Mouse (Mus musculus): ENCODE data around the gene Ggcx. TPM values are rescaled to one million over a fixed set of nuclear protein-coding genes. Genes with fewer than 3 reads are reported as not detected.

Ggcx gene
- polyA plus RNA-seq, 1 experiment from 2014 or later, result 27.5 TPM

- Histone ChIP-seq H3K9ac (no peak overlapping the region), H3K27me3 (no peaks in the 10 kb centered on the region), H3K36me3 (replicated peaks) (no peaks in the 10 kb centered on the region), H3K27ac (replicated peaks) (no peak overlapping the region), H3K4me3 (replicated peaks) (no peak overlapping the region), H3K4me2 (no peak overlapping the region), H3K4me1 (replicated peaks) (peaks cover 27% of the 10 kb centered on the region), H3K9me3 (replicated peaks) (no peaks in the 10 kb centered on the region)
- ATAC-seq (ENCODE audit: insufficient read depth), result no peak
- 8% methylated on average over 3 of the region's 3 CpGs for WGBS (ENCODE audit: insufficient replicate concordance)
Observed at GRCm38 (mm10) chr6:72409567-72409966, 4.5 kb upstream of the Ggcx start.

GRCm38 (mm10) chr6:72410003-72410402 is 4.1 kb upstream of the Ggcx start:
- no peak for ATAC-seq (ENCODE audit: insufficient read depth)
- Histone ChIP-seq H3K27ac (replicated peaks) (no peak overlapping the region), H3K27me3 (no peaks in the 10 kb centered on the region), H3K9me3 (replicated peaks) (no peaks in the 10 kb centered on the region), H3K36me3 (replicated peaks) (no peaks in the 10 kb centered on the region), H3K4me3 (replicated peaks) (no peak overlapping the region), H3K9ac (no peak overlapping the region), H3K4me1 (replicated peaks) (peaks cover 32% of the 10 kb centered on the region), H3K4me2 (no peak overlapping the region)
- 16% methylated on average over 1 of the region's 1 CpGs for WGBS (ENCODE audit: insufficient replicate concordance)

GRCm38 (mm10) chr6:72410518-72410917 is 3.6 kb upstream of the Ggcx start:
- H3K4me1 ChIP-seq (replicated peaks), result peaks cover 35% of the 10 kb centered on the region
- ATAC-seq (ENCODE audit: insufficient read depth), result no peak
- H3K9ac ChIP-seq, result no peak overlapping the region
- no peaks in the 10 kb centered on the region for H3K27me3 ChIP-seq
- H3K4me3 ChIP-seq (replicated peaks), result no peak overlapping the region
- no peak overlapping the region for H3K27ac ChIP-seq (replicated peaks)
- H3K36me3 ChIP-seq (replicated peaks), result no peaks in the 10 kb centered on the region
- 23% methylated on average over 7 of the region's 7 CpGs for WGBS (ENCODE audit: insufficient replicate concordance)
- no peak overlapping the region for H3K4me2 ChIP-seq
- H3K9me3 ChIP-seq (replicated peaks), result no peaks in the 10 kb centered on the region

GRCm38 (mm10) chr6:72415181-72415580 is 1.1 kb downstream of the Ggcx start:
- Histone ChIP-seq H3K9me3 (replicated peaks) (no peaks in the 10 kb centered on the region), H3K4me2 (peak overlapping the region; percentile 77), H3K36me3 (replicated peaks) (peaks cover 17% of the 10 kb centered on the region), H3K4me1 (replicated peaks) (peaks cover 57% of the 10 kb centered on the region), H3K4me3 (replicated peaks) (peak overlapping the region; percentile 66), H3K27me3 (no peaks in the 10 kb centered on the region), H3K27ac (replicated peaks) (peak overlapping the region; percentile 14; the same call in 1 of the 2 replicates), H3K9ac (peak overlapping the region; percentile 57; the same call in 1 of the 2 replicates)
- no peak for ATAC-seq (ENCODE audit: insufficient read depth)
- WGBS (ENCODE audit: insufficient replicate concordance), result 68% methylated on average over 5 of the region's 5 CpGs

DNA sequence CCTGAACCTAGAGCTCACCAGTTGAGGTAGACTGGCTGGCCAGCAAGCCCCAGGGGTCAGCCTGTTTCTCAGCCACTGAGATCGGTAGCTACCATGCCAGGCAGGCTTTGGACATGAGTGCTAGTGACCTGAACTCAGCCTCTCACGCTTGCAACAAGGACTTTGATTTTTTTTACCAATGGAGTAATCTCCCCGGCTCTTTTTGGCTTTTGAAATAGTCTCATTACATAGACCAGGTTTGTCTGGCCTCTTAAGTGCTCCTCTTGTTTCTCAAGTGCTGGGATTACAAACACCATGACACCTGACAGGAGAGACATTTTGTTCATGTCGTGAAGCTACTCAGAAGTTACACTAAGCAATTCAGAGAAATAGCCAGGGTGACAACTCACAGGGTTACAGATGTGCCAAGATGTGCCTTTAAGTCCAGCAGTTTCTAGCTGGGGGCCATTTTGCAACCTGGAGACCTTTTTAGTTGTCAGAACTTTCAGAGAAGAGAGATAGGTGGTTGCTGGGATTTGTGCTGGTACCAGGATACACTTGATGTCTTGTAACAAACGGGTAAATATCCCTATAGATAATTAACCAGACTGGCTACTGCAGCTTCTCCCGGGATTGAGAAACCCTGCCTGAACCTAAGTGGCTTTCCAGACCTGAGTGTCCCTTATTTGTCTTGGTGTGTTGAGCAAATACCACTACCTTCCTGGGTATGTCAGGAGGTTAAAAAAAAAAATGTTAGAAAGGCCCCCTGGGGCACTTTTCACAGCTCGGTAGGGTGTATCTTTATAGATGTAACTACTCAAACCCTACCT is 2.1 kb downstream of the Ggcx start:
- H3K4me2 ChIP-seq, result peak overlapping the region; percentile 77
- H3K4me3 ChIP-seq (replicated peaks), result peak overlapping the region; percentile 14
- peak overlapping the region; percentile 49 for H3K27ac ChIP-seq (replicated peaks)
- 71% methylated on average over 7 of the region's 7 CpGs for WGBS (ENCODE audit: insufficient replicate concordance)
- no peaks in the 10 kb centered on the region for H3K9me3 ChIP-seq (replicated peaks)
- H3K27me3 ChIP-seq, result no peaks in the 10 kb centered on the region
- H3K4me1 ChIP-seq (replicated peaks), result peaks cover 58% of the 10 kb centered on the region
- peaks cover 20% of the 10 kb centered on the region for H3K36me3 ChIP-seq (replicated peaks)
- ATAC-seq (ENCODE audit: insufficient read depth), result no peak
- H3K9ac ChIP-seq, result no peak overlapping the region

- Histone ChIP-seq H3K36me3 (replicated peaks) (peaks cover 39% of the 10 kb centered on the region), H3K4me2 (peak overlapping the region; percentile 36; the same call in 1 of the 2 replicates), H3K4me3 (replicated peaks) (no peak overlapping the region), H3K4me1 (replicated peaks) (peaks cover 58% of the 10 kb centered on the region), H3K9ac (no peak overlapping the region), H3K27me3 (no peaks in the 10 kb centered on the region), H3K9me3 (replicated peaks) (no peaks in the 10 kb centered on the region), H3K27ac (replicated peaks) (peak overlapping the region; percentile 59)
- 18% methylated on average over 4 of the region's 4 CpGs for WGBS (ENCODE audit: insufficient replicate concordance)
- peak; percentile 51; the same call in 1 of the 2 replicates for ATAC-seq (ENCODE audit: insufficient read depth)
Observed at GRCm38 (mm10) chr6:72418279-72418678, 4.2 kb downstream of the Ggcx start.

- H3K36me3 ChIP-seq (replicated peaks), result peaks cover 54% of the 10 kb centered on the region
Observed at GRCm38 (mm10) chr6:72419806-72420205, 5.7 kb downstream of the Ggcx start.

DNA sequence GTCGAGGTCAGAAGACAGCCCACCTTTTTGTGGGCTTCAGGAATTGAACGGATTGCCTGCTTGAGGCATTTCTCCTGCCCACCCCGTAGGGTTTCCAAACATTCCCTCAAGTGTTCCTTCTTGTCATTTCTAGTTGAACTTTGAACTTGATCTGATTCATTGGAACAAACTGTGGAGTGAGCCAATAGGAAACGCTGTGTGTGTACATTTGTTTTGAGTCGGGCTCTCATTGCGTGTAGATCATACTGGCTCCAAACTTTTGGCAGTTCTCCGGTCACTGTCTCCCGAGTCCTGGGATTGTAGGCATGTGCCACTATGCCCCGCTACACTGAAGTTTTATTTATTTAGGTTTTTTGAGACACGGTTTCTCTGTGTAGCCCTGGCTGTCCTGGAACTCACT is 6.8 kb downstream of the Ggcx start:
- no peak overlapping the region for H3K27ac ChIP-seq (replicated peaks)

More at GRCm38 (mm10) chr6:72419806-72420205, 5.7 kb downstream of the Ggcx start:
- no peak overlapping the region for H3K9ac ChIP-seq
- H3K27ac ChIP-seq (replicated peaks), result no peak overlapping the region
- WGBS (ENCODE audit: insufficient replicate concordance), result 75% methylated on average over 1 of the region's 1 CpGs
- H3K4me1 ChIP-seq (replicated peaks), result peaks cover 45% of the 10 kb centered on the region
- no peak for ATAC-seq (ENCODE audit: insufficient read depth)
- H3K9me3 ChIP-seq (replicated peaks), result no peaks in the 10 kb centered on the region
- H3K4me3 ChIP-seq (replicated peaks), result no peak overlapping the region
- H3K27me3 ChIP-seq, result no peaks in the 10 kb centered on the region
- no peak overlapping the region for H3K4me2 ChIP-seq

DNA sequence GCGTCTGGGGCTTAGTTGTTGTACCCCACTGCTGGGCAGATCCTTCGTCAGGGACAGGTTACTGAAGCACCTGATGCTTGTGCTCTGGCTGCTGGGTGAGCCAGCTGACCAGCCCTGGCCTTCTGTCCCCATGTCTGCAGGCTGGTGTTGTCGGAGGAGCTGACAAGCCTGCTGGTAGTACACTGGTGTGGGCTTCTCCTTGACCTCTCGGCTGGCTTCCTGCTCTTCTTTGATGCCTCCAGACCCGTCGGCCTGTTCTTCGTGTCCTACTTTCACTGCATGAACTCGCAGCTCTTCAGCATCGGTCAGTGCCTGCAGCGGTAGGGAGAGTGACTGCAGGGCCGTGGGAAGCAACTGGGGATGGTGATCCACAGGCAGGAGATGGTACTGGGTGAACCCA is 11.5 kb downstream of the Ggcx start:
- H3K9me3 ChIP-seq (replicated peaks), result no peaks in the 10 kb centered on the region
- H3K4me3 ChIP-seq (replicated peaks), result no peak overlapping the region
- no peak overlapping the region for H3K4me2 ChIP-seq
- H3K4me1 ChIP-seq (replicated peaks), result 0 out of 2 replicates have a peak, but pooled peaks cover 2% of the 10 kb centered on the region
- H3K9ac ChIP-seq, result no peak overlapping the region
- H3K27me3 ChIP-seq, result no peaks in the 10 kb centered on the region
- 81% methylated on average over 11 of the region's 11 CpGs for WGBS (ENCODE audit: insufficient replicate concordance)
- no peak overlapping the region for H3K27ac ChIP-seq (replicated peaks)
- ATAC-seq (ENCODE audit: insufficient read depth), result no peak
- H3K36me3 ChIP-seq (replicated peaks), result peaks cover 91% of the 10 kb centered on the region

More for the DNA sequence above, 6.8 kb downstream of the Ggcx start:
- no peaks in the 10 kb centered on the region for H3K9me3 ChIP-seq (replicated peaks)
- WGBS (ENCODE audit: insufficient replicate concordance), result 81% methylated on average over 10 of the region's 10 CpGs
- peaks cover 40% of the 10 kb centered on the region for H3K4me1 ChIP-seq (replicated peaks)
- H3K9ac ChIP-seq, result no peak overlapping the region
- H3K4me2 ChIP-seq, result no peak overlapping the region
- peaks cover 65% of the 10 kb centered on the region for H3K36me3 ChIP-seq (replicated peaks)
- ATAC-seq (ENCODE audit: insufficient read depth), result no peak
- H3K4me3 ChIP-seq (replicated peaks), result no peak overlapping the region
- H3K27me3 ChIP-seq, result no peaks in the 10 kb centered on the region

DNA sequence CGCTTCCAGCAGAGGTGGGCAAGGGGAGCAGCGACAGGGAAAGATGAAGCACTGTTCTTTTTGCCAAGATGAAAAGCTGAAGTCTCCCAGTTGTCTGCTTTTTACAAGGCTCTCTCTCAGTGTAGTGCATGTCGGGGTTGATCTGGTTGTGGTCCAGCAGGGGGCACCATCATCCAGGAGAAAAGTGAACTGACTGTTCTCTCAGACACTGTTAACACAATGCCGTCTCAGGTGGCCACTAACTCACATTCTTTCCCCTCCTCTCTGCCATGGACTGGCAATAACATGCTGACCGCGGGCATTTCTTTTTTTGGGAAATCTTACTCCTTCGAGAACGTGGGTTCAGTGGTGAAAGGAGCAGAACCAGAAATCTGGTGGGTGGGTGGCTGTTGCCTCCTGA is 13.9 kb downstream of the Ggcx start:
- H3K36me3 ChIP-seq (replicated peaks), result peaks cover 96% of the 10 kb centered on the region
- no peak overlapping the region for H3K4me3 ChIP-seq (replicated peaks)
- no peak overlapping the region for H3K27ac ChIP-seq (replicated peaks)
- H3K4me1 ChIP-seq (replicated peaks), result no peaks in the 10 kb centered on the region
- no peaks in the 10 kb centered on the region for H3K27me3 ChIP-seq
- no peak overlapping the region for H3K9ac ChIP-seq
- WGBS (ENCODE audit: insufficient replicate concordance), result 34% methylated on average over 8 of the region's 8 CpGs
- H3K4me2 ChIP-seq, result no peak overlapping the region
- H3K9me3 ChIP-seq (replicated peaks), result no peaks in the 10 kb centered on the region
- no peak for ATAC-seq (ENCODE audit: insufficient read depth)

- peaks cover 96% of the 10 kb centered on the region for H3K36me3 ChIP-seq (replicated peaks)
- no peak overlapping the region for H3K4me2 ChIP-seq
- no peaks in the 10 kb centered on the region for H3K4me1 ChIP-seq (replicated peaks)
- WGBS (ENCODE audit: insufficient replicate concordance), result 82% methylated on average over 21 of the region's 21 CpGs
- no peaks in the 10 kb centered on the region for H3K27me3 ChIP-seq
- H3K9ac ChIP-seq, result no peak overlapping the region
- H3K9me3 ChIP-seq (replicated peaks), result no peaks in the 10 kb centered on the region
- H3K27ac ChIP-seq (replicated peaks), result no peak overlapping the region
- H3K4me3 ChIP-seq (replicated peaks), result no peak overlapping the region
- no peak for ATAC-seq (ENCODE audit: insufficient read depth)
Observed at GRCm38 (mm10) chr6:72429061-72429842, 15.1 kb downstream of the Ggcx start.
